Mouse (Mus musculus): ENCODE measurements around the gene Insm1.

DNA sequence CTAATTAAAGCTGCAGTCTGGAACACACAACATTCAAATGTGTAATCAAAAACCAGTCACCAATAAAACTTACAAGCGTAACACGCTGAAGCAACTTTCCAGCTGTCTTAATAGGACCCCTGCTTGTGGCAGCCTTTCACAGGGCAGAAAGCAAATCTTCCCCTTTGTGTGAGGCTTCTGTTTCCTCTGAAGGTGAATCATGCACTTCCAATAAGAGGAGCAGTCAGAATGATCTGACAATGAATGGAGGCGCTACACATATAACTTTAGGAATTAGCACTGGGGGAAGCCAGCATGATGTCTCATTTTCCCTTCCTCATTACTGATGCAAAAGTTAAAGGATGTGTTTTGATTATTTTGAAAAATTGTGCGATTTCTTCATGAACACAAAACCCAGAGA lies 39.4 kb downstream of the Insm1 start:
- TF ChIP-seq CTCF (IDR thresholded peaks at IDR 0.05; ENCODE audit: borderline replicate concordance, insufficient read depth, low read length), result no peak
- no peak for TF ChIP-seq POLR2A (IDR thresholded peaks at IDR 0.05; ENCODE audit: low read depth, low read length)
